Mouse (Mus musculus): ENCODE measurements around the gene Rad51ap1. TPM values are rescaled to one million over a fixed set of nuclear protein-coding genes. Genes with fewer than 3 reads are reported as not detected.

The Rad51ap1 gene
- total and polyA plus RNA-seq, 3 experiments = 30.0 to 84.1 (median 79.1) TPM

DNA sequence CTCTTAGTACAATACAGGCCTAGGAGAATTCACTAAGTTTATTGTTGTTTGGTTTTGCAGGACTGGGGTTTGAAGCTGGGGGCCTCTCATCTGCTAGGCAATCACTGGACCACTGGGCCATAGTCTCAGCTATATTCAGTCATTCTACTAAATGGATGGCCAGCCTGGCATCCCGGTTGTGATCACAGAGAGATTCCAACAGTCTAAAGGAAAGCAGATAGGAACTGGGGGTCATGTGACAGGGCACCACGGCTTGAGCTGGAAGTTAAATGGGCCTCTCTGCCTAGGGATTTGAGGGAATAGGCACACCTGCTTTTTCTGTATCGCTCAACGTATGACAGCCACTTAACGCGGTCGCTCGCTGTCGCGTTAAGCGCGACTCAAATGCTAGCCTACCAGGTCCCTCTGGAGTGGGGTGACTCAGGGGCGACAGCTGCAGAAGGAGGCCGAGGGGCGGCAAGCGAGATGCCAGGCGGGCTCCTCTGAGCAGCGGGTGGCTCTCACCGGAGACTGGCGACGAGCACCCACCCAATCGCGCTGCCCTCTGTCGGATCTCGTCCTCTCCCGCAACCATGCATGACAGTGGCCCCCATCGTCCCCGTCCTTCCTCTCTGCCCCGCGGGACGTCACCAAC lies 417 bp downstream of the Rad51ap1 start:
- in situ Hi-C loops (cut with MboI; ENCODE audit: low pct_ligation_motif_present, low pct_unique_long_range_greater_than_20kb, low sequenced_read_pairs) (no loop called here), dilution Hi-C loops (cut with MboI; ENCODE audit: extremely low pct_ligation_motif_present, extremely low pct_unique_long_range_greater_than_20kb, low sequenced_read_pairs) (no loop called here)
- DNase-seq (ENCODE audit: extremely low read depth) = no peak
- TF ChIP-seq ZMIZ1 (IDR thresholded peaks at IDR 0.05; ENCODE audit: low read depth, low read length) (peak; percentile 54; the same call in 1 of the 2 replicates), NELFE (IDR thresholded peaks at IDR 0.05; ENCODE audit: low read depth, low read length) (no peak), TCF12 (IDR thresholded peaks at IDR 0.05; ENCODE audit: low read depth, low read length) (no peak)
- Histone ChIP-seq H3K4me2 (ENCODE audit: insufficient read depth, low read depth, poor library complexity, severe bottlenecking) (peak overlapping the region; percentile 91), H3K27ac (ENCODE audit: insufficient read depth, low read depth) (peak overlapping the region; percentile 67), H3K9me3 (replicated peaks; ENCODE audit: low read length) (no peaks in the 10 kb centered on the region), H3K4me3 (replicated peaks in 1 of 3; ENCODE audit: low read depth in 2 of 3, low read length in 2 of 3, poor library complexity in 1 of 3) (peak overlapping the region; percentile 89 to 99 (median 95)), H3K36me3 (replicated peaks in 1 of 2; ENCODE audit: control insufficient read depth in 1 of 2, insufficient read depth in 1 of 2, low read length in 1 of 2) (peaks cover 21 to 41% of the 10 kb centered on the region in 2 experiments), H3K9ac (ENCODE audit: insufficient read depth, low read depth) (peak overlapping the region; percentile 73), H3K4me1 (ENCODE audit: control insufficient read depth in 1 of 2, insufficient read depth in 2 of 2) (peaks cover 8 to 34% of the 10 kb centered on the region in 2 experiments; a peak in 3 of 4 replicates), H3K27me3 (replicated peaks) (no peaks in the 10 kb centered on the region), H3K79me2 (replicated peaks; ENCODE audit: control insufficient read depth, extremely low read depth, insufficient read depth, poor library complexity, severe bottlenecking) (peaks cover 26% of the 10 kb centered on the region)

DNA sequence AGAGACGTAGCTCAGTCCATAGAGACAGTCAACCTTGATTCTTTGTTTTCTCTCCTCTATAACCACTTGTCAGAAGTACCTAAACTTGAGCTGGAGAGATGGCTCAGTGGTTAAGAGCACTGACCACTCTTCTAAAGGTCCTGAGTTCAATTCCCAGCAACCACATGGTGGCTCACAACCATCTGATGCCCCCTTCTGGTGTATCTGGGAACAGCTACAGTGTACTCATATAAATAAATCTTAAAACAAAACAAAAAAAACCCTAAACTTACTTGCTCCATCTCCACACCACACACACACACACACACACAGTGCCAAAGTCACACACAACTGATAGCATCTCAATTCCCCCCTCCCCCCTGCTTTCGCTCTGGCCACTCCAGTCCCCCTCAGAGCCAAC lies 1.3 kb downstream of the Rad51ap1 start:
- Histone ChIP-seq H3K27me3 (replicated peaks) (no peaks in the 10 kb centered on the region), H3K36me3 (replicated peaks in 1 of 2; ENCODE audit: control insufficient read depth in 1 of 2, insufficient read depth in 1 of 2, low read length in 1 of 2) (peaks cover 19 to 41% of the 10 kb centered on the region in 2 experiments), H3K79me2 (replicated peaks; ENCODE audit: control insufficient read depth, extremely low read depth, insufficient read depth, poor library complexity, severe bottlenecking) (peaks cover 26% of the 10 kb centered on the region), H3K27ac (ENCODE audit: insufficient read depth, low read depth) (no peak overlapping the region), H3K4me1 (ENCODE audit: control insufficient read depth in 1 of 2, insufficient read depth in 2 of 2) (peaks cover 8 to 34% of the 10 kb centered on the region in 2 experiments; a peak in 3 of 4 replicates), H3K9me3 (replicated peaks; ENCODE audit: low read length) (no peaks in the 10 kb centered on the region), H3K4me2 (ENCODE audit: insufficient read depth, low read depth, poor library complexity, severe bottlenecking) (peak overlapping the region; percentile 91), H3K4me3 (replicated peaks in 1 of 3; ENCODE audit: low read depth in 2 of 3, low read length in 2 of 3, poor library complexity in 1 of 3) (peak overlapping the region; percentile 89 to 99 (median 95)), H3K9ac (ENCODE audit: insufficient read depth, low read depth) (peak overlapping the region; percentile 73)
- in situ Hi-C loops (cut with MboI; ENCODE audit: low pct_ligation_motif_present, low pct_unique_long_range_greater_than_20kb, low sequenced_read_pairs) (no loop called here), dilution Hi-C loops (cut with MboI; ENCODE audit: extremely low pct_ligation_motif_present, extremely low pct_unique_long_range_greater_than_20kb, low sequenced_read_pairs) (no loop called here)
- DNase-seq (ENCODE audit: extremely low read depth) = peak; percentile 54
- 0 out of 2 replicates have a peak, but pooled peaks have one; percentile 16 for TF ChIP-seq MAX (IDR thresholded peaks at IDR 0.05; ENCODE audit: low read length)
- no peak for TF ChIP-seq UBTF (IDR thresholded peaks at IDR 0.05; ENCODE audit: low read depth, low read length)
- no peak for TF ChIP-seq CHD2 (IDR thresholded peaks at IDR 0.05; ENCODE audit: low read length)
- TF ChIP-seq RAD21 (IDR thresholded peaks at IDR 0.05; ENCODE audit: low read depth, low read length) = peak; percentile 32
- TF ChIP-seq CTCF (conservative IDR thresholded peaks at IDR 0.05 in 1 of 2, IDR thresholded peaks at IDR 0.05 in 1 of 2; ENCODE audit: low read depth in 2 of 2, low read length in 2 of 2) = peak in 1 of 2 experiments; percentile 58; a peak in 3 of 4 replicates
- TF ChIP-seq MYC (IDR thresholded peaks at IDR 0.05; ENCODE audit: low read depth, low read length) = peak; percentile 93
- TF ChIP-seq SMC3 (IDR thresholded peaks at IDR 0.05; ENCODE audit: low read depth, low read length) = peak; percentile 52
- 0 out of 2 replicates have a peak, but pooled peaks have one; percentile 32 for TF ChIP-seq TBP (conservative IDR thresholded peaks at IDR 0.05; ENCODE audit: low read depth, low read length)
- TF ChIP-seq GABPA (IDR thresholded peaks at IDR 0.05; ENCODE audit: insufficient replicate concordance, low read depth, low read length) = no peak

DNA sequence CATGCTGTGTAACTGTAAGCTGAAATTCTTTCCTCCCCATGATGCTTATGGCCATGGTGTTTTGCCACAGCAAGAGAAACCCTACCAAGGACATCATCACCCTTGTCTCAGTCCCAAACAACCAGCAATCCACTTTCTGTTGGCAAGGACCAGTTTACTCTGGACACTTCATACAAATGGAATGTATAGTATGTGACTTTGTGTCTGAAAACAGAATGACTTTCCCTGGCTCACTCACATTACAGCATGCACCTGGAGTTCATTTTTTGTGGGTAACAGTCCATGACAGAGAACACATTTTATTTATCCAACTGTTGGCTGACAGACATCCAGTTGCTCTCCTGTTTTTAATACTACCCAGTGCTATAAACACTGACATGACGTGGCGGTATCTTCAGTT lies 6.5 kb downstream of the Rad51ap1 start:
- no peak overlapping the region for H3K4me3 ChIP-seq (replicated peaks in 1 of 3; ENCODE audit: low read depth in 2 of 3, low read length in 2 of 3, poor library complexity in 1 of 3)
- no peaks in the 10 kb centered on the region for H3K9me3 ChIP-seq (replicated peaks; ENCODE audit: low read length)
- no peak overlapping the region for H3K4me2 ChIP-seq (ENCODE audit: insufficient read depth, low read depth, poor library complexity, severe bottlenecking)
- no peak overlapping the region for H3K9ac ChIP-seq (ENCODE audit: insufficient read depth, low read depth)
- peaks cover 50 to 78% of the 10 kb centered on the region in 2 experiments for H3K36me3 ChIP-seq (replicated peaks in 1 of 2; ENCODE audit: control insufficient read depth in 1 of 2, insufficient read depth in 1 of 2, low read length in 1 of 2)
- H3K27me3 ChIP-seq (replicated peaks) = no peaks in the 10 kb centered on the region
- DNase-seq (ENCODE audit: extremely low read depth) = no peak
- dilution Hi-C loops (cut with MboI; ENCODE audit: extremely low pct_ligation_motif_present, extremely low pct_unique_long_range_greater_than_20kb, low sequenced_read_pairs) = no loop called here
- peaks cover 10% of the 10 kb centered on the region for H3K79me2 ChIP-seq (replicated peaks; ENCODE audit: control insufficient read depth, extremely low read depth, insufficient read depth, poor library complexity, severe bottlenecking)
- TF ChIP-seq JUND (conservative IDR thresholded peaks at IDR 0.05; ENCODE audit: low read depth, low read length) = no peak
- in situ Hi-C loops (cut with MboI; ENCODE audit: low pct_ligation_motif_present, low pct_unique_long_range_greater_than_20kb, low sequenced_read_pairs) = no loop called here
- no peak overlapping the region for H3K27ac ChIP-seq (ENCODE audit: insufficient read depth, low read depth)
- H3K4me1 ChIP-seq (ENCODE audit: control insufficient read depth in 1 of 2, insufficient read depth in 2 of 2) = peaks cover 3 to 20% of the 10 kb centered on the region in 2 experiments; a peak in 2 of 4 replicates

All from CH12.LX (cell line).